Mouse (Mus musculus) urinary bladder, postnatal 4 days (tissue): ENCODE data around the gene Appbp2.

ENCODE experiments used
- DNase-seq, 2 experiments: peaks; one replicate each; pipeline ENCODE4 v3.0.0; 2021 to 2022; ENCODE audit warnings: low spot score in 2 of 2

The Appbp2 gene

DNA sequence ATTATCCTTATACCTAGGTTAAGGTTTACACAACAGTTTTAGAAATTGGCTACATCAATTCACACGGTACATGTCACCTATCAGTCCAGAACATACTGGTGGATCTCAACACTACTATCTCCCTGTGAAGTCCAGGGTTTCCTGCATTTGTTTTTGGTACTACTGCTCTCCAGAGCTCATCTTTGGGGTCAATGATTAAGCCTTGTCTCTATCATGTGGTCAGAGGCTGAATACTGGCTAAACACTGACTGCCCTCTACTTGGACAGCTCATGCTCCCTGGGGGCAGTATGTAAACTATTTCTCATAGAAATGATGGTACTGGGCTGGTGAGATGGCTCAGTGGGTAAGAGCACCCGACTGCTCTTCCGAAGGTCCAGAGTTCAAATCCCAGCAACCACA is 11.7 kb downstream of the Appbp2 start:
- no peak for DNase-seq

- DNase-seq: no peak
These were observed 12.4 kb downstream of the Appbp2 start for GRCm38 (mm10) chr11:85222561-85222960.

GRCm38 (mm10) chr11:85219014-85219413 is 15.9 kb downstream of the Appbp2 start:
- no peak for DNase-seq

DNA sequence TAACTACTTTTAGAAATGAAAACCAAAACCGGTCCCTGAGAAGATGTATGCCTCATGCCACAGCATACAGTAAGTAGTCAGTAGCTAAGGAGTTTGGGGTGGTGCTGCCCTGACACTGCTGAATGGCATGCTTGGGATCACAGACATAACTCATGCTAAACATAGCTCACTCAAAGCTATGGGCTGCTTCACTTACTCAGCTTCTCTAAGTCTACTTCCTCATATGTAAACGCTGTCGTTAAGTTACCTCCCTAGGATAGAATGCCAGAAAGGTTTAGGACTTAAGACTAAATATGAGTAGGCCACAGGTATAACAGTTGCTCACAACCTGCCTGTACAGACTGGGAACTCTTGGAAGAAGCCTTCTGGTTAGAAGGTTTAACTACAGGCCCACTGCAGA is 20.3 kb downstream of the Appbp2 start:
- DNase-seq: no peak

DNA sequence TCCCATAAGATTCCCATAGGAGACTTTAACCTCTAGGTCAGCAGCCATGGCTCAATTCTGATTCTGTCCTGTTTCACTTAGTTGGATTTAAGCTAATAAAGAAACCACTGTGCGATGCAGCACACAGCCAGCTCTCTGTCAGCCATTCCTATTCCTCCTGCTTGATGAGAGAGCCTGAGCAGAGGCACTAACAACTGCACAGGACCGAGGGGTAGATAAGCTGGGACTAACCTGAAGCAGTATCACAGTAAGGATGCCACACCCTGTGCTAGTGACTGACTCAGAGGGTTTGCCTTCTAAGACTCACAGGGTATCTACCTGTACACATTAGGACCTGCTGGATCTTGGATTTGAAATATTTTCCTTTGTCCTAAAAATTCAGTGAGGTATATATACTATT is 21.7 kb downstream of the Appbp2 start:
- DNase-seq: no peak

DNA sequence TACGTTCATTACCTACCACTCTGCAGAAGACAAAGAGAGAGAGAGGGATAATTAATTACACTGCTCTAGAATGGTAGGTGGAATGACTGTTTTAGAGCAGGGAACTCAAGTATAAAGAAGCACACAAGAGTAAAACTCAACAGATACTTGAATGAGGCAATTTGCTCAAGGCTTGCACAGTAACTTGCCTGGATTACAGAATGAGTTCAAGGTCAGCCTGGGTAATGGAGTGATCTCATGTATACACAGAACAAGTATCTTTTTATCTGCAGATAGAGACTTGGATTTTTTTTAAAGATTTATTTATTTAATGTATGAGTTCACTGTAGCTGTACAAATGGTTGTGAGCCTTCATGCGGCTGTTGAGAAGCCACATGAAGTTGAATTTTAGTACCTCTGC is 23.8 kb downstream of the Appbp2 start:
- no peak for DNase-seq

GRCm38 (mm10) chr11:85206231-85206630 is 28.7 kb downstream of the Appbp2 start:
- no peak for DNase-seq

- no peak for DNase-seq
These were observed 36.0 kb downstream of the Appbp2 start for GRCm38 (mm10) chr11:85198906-85199305.

DNA sequence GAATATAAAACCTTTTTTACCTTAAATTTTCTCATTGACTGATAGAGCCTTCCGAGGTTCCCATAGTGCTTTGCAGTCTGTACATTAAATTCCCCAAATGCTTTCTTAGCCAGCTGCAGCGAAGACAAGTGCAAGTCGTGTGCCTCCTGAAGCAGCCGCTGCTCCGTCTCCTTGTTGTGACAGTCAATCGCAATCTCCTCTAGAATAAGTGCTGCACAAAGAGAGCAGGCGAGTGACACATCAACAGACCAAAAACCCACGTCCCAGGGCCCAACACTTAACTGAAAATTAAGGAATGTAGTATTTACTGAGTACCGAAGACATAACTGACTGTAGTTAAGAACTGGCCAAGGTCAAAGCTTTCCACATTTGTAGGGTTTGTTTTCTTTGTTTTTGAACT is 38.9 kb downstream of the Appbp2 start:
- DNase-seq: no peak

GRCm38 (mm10) chr11:85194206-85194605 is 40.7 kb downstream of the Appbp2 start:
- no peak for DNase-seq

DNA sequence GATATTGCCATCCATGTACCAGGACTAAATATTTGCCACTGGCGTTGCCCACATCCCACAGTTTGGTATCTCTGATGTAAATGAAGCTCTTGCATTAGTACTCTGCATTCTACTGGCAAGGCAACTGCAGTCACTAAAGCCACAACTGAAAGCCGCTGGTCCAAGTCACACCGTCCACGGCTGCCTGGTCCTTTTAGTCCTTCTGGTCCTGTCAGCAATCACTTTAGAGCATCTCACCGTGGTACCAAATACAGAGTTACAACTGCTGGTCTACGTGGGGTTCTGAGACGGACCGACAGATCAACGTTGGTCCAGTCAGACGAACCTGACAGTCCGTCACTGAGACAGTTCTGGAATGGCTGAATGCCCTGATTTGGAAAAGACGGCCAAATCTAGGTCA is 44.2 kb downstream of the Appbp2 start:
- DNase-seq: no peak

DNA sequence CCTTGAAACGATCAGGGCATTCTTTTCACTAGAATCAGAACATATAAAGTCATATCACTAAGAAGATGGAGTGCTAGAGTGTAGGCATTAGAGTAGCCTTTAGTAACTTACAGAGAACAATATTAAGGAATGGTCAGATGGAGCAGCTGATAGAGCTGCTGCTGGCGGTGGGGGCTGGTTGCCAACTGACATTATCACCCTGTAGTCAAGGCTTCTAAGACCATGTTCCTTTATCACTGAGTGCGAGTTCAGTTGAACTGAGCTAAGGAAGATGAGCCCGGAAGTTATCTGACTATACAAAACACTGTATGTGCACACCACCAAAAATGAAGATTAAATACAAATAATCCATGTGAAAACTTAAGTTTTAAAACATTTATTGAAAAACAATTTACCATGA is 45.8 kb downstream of the Appbp2 start:
- DNase-seq: no peak

GRCm38 (mm10) chr11:85184839-85185238 is 50.1 kb downstream of the Appbp2 start:
- DNase-seq: no peak

GRCm38 (mm10) chr11:85184082-85184481 is 50.8 kb downstream of the Appbp2 start:
- no peak for DNase-seq

DNA sequence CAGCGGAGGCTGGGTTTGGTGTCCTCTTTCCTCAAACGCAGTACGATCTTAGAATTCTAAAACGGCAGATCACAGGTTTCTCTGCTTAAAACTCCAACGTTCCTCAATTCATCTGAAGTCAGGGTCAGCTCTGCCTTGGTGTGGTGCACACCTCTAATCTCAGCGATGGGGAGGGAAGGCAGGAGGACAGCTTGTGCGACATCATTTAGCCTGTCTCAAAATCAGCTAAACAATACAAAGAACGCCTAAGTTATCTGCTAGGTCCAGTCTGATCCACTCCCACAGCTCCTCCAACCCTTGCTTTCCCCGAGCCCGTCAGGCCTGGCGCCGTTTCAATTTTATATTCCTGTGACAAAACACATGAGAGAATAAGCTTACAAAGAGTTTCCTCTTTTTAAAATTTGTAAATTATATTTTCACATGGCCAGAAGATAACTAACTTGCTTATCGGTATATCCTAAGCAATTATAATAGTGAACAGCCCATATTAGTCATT is 51.6 kb downstream of the Appbp2 start:
- no peak for DNase-seq

DNA sequence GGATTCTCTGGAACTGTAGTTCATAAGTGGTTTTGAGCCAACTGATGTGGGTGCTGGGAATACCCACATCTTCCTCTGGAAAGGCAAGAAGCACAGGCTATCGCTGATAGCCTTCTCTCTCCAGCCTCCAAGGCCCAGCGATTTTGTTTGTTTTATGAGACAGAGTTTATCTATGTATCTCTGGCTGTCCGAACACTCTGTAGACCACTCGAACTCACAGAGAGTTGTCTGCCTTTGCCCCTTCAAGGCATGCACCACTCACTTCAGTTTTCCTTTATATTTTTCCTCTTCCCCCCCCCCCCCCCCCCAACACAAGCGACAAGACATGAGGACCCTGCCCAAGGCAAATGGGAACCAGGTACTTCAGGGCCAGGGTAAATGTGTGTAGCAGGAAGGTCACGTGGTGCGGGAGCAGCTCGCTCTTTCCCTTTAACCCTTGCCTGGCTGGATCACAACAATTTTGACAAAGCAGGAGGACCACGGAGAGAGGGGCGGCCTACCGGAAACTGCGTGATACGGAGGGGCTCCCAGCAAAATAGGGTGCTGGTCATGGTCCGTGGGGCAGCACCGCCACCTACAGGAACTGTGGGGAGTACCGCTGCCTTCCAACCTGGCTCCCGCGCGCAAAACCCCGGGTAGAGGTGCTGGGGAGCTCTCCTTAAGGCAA is 52.2 kb downstream of the Appbp2 start:
- DNase-seq: peak; percentile 61 to 73

DNA sequence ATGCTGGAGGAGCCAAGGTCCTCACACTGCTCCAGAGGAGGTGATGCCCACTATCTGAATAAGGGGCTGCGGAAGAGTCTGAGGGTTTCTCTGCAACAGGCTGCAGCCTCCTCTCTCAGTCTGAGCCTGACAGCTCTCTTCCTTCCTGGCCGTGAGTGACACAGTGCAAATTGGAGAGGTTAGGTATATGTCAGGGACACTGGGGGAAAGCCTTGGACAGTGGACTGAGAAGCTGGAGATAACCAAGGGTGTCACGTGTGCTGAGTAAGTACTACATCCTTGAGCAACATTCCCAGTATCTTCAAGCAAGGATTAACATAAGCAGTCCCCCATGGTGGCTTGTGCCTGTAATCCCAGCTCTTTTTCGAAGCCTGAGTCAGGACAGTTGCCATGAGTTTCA is 56.5 kb downstream of the Appbp2 start:
- DNase-seq: no peak

DNA sequence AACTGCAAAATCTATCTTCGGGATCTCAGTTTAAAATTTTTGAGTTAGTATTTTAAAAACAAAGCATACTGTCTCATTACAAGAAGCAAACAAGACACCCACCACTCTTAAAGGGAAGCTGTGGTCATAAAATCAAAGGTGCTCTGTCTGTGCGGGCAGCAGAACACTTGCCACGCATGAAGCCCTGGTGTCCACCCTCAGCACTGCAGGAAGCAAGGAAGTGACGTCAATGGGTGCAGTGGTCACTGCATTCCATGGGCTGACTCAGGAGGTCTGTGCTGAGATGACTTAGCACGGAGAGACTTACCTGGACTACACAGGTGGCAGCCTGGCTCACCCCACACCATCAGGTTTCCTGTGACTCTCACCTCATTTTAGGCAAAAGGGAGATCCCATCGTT is 57.2 kb downstream of the Appbp2 start:
- no peak for DNase-seq

GRCm38 (mm10) chr11:85175941-85176340 is 59.0 kb downstream of the Appbp2 start:
- DNase-seq: no peak

DNA sequence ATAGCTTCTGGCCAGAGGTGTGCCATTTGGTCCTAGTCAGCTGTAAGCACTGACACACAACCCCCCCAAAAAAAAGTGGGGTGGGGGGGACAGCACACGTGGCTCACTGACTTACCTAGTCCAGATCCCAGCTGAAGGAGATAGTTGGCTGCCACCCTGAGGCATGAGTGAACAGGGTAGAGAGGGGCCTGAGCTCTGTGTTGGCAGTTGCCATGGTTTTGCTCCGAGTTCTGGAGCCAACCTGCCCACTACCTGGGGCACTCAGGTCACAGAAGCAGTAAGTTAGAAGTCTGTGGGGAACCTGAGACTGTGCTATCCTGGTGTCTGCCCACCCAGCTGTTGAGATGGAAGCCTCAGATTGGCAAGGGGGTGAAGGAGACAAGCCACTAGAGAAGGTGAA is 64.1 kb downstream of the Appbp2 start:
- no peak for DNase-seq

GRCm38 (mm10) chr11:85170058-85170740 is 64.7 kb downstream of the Appbp2 start, which contains the start of gene 1700125H20Rik:
TSS of gene 1700125H20Rik (plus strand) at chr11:85170404.
- peak; percentile 79 to 91 for DNase-seq

- no peak for DNase-seq
These were observed 67.4 kb downstream of the Appbp2 start for GRCm38 (mm10) chr11:85167503-85167902.

DNA sequence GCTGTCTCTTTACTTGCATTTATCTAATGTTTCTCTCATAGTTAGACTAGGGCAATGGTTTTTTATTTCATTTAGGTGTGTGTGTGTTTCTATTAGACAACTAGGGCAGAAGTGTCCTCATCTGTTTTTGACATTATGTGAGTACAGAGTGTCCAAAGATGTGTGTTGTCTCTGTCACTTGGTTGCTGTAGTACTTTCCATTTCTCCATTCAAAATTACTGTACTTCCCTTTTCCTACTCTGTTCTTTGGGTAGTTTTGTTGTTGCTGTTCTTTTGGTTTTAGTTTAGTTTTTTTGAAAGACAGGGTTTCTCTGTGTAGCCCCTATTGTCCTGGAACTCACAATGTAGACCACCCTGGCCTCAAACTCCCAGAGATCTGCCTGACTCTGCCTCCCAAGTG is 70.6 kb downstream of the Appbp2 start:
- DNase-seq: no peak
